Mouse (Mus musculus) megakaryocyte, embryonic 14.5 days (primary cell): ENCODE results near the gene Gigyf1. TPM values are rescaled to one million over a fixed set of nuclear protein-coding genes. Genes with fewer than 3 reads are reported as not detected.

Experiments
- H3K27me3 ChIP-seq: replicated peaks from 2 replicates; pipeline ENCODE3; 2012; ENCODE audit warnings: inconsistent platforms
- H3K36me3 ChIP-seq: replicated peaks from 2 replicates; pipeline ENCODE3; 2012; ENCODE audit warnings: low read length, inconsistent platforms, mixed read lengths
- H3K4me1 ChIP-seq: 2 replicates; pipeline ENCODE4 v1.6.1; 2012; ENCODE audit warnings: inconsistent platforms
- H3K4me3 ChIP-seq: replicated peaks from 2 replicates; pipeline ENCODE3; 2012; ENCODE audit warnings: moderate library complexity, mild to moderate bottlenecking, inconsistent platforms
- H3K9me3 ChIP-seq: 2 replicates; pipeline ENCODE4 v1.6.1; 2012; ENCODE audit warnings: inconsistent platforms
- FLI1 ChIP-seq: IDR thresholded peaks from 2 replicates; pipeline ENCODE4 v1.6.1; 2012; ENCODE audit warnings: low read length, inconsistent platforms, mixed read lengths
- GATA1 ChIP-seq: IDR thresholded peaks from 3 replicates; pipeline ENCODE4 v1.6.1; 2012; ENCODE audit warnings: mixed read lengths, low read length, inconsistent platforms, borderline replicate concordance
- polyA plus RNA-seq: library from polyadenylated mRNA; stranded (reverse); fragments of >175 nt; gene quantifications from 2 replicates; pipeline ENCODE4 v1.2.3, GENCODE M21; 2012; ENCODE audit warnings: low replicate concordance; ENCODE audit not compliant: insufficient read depth

Gigyf1 gene
- 13.2 and 15.3 TPM in 2 replicates for polyA plus RNA-seq

- H3K27me3 ChIP-seq: no peaks in the 10 kb centered on the region
- no peaks in the 10 kb centered on the region for H3K9me3 ChIP-seq
- H3K4me1 ChIP-seq: peaks cover 43% of the 10 kb centered on the region
- TF ChIP-seq GATA1 (no peak), FLI1 (no peak)
- no peak within 1 kb of the TSS for H3K4me3 ChIP-seq
- peaks cover 76% of the 10 kb centered on the region for H3K36me3 ChIP-seq
These were observed at the start of gene Gigyf1 for GRCm38 (mm10) chr5:137518436-137518835. Gene Gigyf1, plus strand, starts transcription at chr5:137518548.

DNA sequence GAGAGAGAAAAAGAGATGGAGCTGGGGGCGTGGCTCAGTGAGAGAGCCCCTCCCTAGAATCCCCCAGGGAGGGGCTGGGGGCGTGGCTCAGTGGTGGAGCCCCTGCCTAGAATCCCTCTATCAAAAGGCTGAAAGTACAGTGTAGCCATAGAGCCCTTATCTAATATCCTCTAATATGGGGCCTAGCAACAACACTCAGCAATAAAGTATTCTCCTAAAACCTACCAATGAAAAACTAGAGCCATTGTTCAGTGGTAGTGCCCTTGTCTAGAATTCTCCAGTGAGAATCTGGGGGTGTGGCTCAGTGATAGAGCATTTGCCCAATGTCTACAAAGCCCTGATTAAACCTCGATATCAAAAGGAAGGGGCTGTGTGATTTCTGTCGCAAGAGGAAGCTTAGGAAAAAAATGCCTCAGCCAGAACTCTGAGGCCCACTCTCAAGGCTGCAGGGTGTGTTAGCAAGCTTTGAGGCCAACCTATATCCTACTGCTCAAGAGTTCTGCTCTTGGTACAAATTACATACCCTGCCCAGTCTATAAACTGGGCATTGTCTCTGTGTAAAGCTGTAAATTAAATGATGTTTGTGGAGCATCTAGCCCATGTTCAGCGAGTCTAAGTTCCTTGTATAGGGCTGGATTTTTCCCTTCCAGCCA, 46.0 kb upstream of the Gigyf1 start:
- Histone ChIP-seq H3K27me3 (peaks cover 59% of the 10 kb centered on the region), H3K9me3 (no peaks in the 10 kb centered on the region), H3K4me3 (no peak overlapping the region), H3K36me3 (no peaks in the 10 kb centered on the region), H3K4me1 (peaks cover 6% of the 10 kb centered on the region; the same call in 1 of the 2 replicates)
- no peak for TF ChIP-seq FLI1
- TF ChIP-seq GATA1: no peak

DNA sequence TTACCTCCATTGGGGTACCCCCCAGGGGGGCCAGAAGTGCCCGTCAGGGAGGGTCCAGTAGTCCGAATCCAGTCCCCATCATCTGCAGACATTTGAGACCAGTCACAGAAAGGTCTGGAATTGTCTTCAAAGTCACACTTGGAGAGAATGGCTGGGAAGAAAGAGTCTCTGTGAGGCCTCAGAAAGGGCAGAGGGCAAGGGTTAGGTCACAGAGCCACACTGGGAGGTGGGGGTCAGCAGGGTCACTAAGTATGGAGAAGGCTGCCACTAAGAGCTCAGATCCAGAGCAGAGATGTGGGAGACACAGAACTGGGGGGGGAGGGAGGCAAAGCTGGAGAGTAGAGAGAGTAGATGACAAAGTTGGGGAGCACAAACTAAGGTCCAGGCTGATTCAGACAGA, 44.0 kb upstream of the Gigyf1 start:
- Histone ChIP-seq H3K9me3 (no peaks in the 10 kb centered on the region), H3K36me3 (no peaks in the 10 kb centered on the region), H3K4me3 (no peak overlapping the region), H3K4me1 (peaks cover 6% of the 10 kb centered on the region; the same call in 1 of the 2 replicates), H3K27me3 (peaks cover 58% of the 10 kb centered on the region)
- no peak for TF ChIP-seq FLI1
- TF ChIP-seq GATA1: no peak

DNA sequence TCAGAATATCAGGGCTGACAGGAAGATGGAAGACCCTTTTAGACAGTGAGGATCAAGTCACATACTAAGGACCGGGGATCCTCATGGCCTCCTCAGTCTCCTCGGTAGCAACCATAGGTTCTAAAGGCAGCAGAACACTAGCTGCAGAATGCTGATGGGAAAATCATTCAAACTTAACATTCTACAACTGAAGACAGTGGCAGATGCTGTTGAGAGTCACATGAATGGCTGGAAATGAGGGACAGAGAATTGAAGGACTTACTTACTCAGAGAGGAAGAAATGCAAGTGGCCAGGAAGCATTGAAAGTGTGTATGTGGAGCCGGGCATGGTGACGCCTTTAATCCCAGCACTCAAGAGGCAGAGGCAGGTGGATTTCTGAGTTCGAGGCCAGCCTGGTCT, 41.4 kb upstream of the Gigyf1 start, which contains the start of gene Zan:
TSS of gene Zan (minus strand) at position 101 of the 400 bp plus-strand sequence.
- no peaks in the 10 kb centered on the region for H3K4me1 ChIP-seq
- H3K36me3 ChIP-seq: no peaks in the 10 kb centered on the region
- no peaks in the 10 kb centered on the region for H3K9me3 ChIP-seq
- peaks cover 49% of the 10 kb centered on the region for H3K27me3 ChIP-seq
- H3K4me3 ChIP-seq: no peak within 1 kb of the TSS
- TF ChIP-seq FLI1 (no peak), GATA1 (no peak)

- Histone ChIP-seq H3K9me3 (no peaks in the 10 kb centered on the region), H3K36me3 (no peaks in the 10 kb centered on the region), H3K4me1 (no peaks in the 10 kb centered on the region), H3K27me3 (peaks cover 56% of the 10 kb centered on the region), H3K4me3 (no peak overlapping the region)
- no peak for TF ChIP-seq FLI1
- TF ChIP-seq GATA1: no peak
These were observed 37.2 kb upstream of the Gigyf1 start for GRCm38 (mm10) chr5:137481138-137481537.

DNA sequence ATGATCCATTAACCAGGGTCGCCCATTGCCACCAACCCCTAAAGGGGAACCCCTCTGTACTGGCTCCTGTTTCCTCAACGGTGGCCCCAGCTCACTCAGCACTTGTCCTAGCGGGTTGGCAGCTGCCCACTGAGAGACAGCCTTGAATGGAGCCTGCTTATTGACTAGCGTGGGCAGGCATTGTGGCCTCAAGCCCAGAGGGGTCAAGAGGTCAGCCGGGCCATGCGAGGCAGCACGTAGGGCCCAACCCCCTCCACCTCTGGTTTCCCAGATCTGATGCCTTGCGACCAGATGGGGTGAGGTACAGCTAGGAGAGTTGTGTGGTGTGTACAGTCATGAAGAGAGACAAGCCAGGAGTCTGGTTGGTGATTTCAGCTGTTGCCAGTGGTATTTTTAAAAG, 36.5 kb upstream of the Gigyf1 start:
- H3K27me3 ChIP-seq: peaks cover 60% of the 10 kb centered on the region

DNA sequence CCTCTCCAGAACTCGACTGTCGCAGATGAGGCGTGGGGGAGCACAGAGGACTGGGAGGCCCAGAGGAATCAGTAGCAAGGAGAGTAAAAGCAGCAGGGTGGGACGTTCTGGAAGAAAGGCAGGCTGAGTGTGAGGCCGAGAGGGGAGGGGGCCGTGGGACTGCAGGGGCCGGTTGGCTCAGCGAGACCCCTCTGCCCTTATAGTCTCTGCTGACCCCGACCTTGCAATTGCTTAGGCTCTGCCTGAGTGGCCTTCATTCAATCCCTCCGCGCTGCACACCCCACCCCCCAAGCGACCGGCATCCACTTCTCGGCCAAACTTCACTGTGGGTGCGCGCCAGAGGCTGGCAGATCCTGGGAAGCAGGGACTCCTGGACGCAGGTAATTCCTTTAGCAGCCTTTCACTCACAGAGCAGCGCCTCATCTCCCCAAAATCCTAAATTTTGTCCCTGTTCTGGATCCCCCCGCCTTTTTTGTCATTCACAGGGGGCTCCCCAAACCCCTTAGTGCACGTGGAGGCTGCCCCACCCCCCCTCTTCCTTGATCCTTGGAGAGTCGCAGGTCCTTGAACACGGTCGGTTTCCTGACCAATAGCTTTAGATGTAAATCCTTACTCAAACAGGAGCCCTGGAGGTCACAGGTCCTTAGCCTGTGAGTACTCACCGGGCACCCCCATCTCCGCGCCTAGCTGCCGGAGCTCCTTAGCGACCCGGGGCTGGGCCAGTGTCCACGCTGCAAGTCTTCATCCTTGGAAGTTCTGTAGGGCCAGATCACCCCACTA, 33.1 kb upstream of the Gigyf1 start:
- H3K4me3 ChIP-seq: no peak overlapping the region
- no peak for TF ChIP-seq FLI1
- no peak for TF ChIP-seq GATA1
- no peaks in the 10 kb centered on the region for H3K36me3 ChIP-seq
- no peaks in the 10 kb centered on the region for H3K4me1 ChIP-seq
- peaks cover 66% of the 10 kb centered on the region for H3K27me3 ChIP-seq
- peaks cover 7% of the 10 kb centered on the region for H3K9me3 ChIP-seq

More for the DNA sequence above, 36.5 kb upstream of the Gigyf1 start:
- 0 out of 2 replicates have a peak, but pooled peaks cover under 1% of the 10 kb centered on the region for H3K9me3 ChIP-seq
- H3K36me3 ChIP-seq: no peaks in the 10 kb centered on the region
- no peaks in the 10 kb centered on the region for H3K4me1 ChIP-seq
- TF ChIP-seq GATA1 (no peak), FLI1 (no peak)
- no peak overlapping the region for H3K4me3 ChIP-seq

GRCm38 (mm10) chr5:137485851-137486155, 32.5 kb upstream of the Gigyf1 start:
- no peak overlapping the region for H3K4me3 ChIP-seq
- H3K9me3 ChIP-seq: peaks cover 7% of the 10 kb centered on the region
- no peak for TF ChIP-seq FLI1
- TF ChIP-seq GATA1: no peak
- no peaks in the 10 kb centered on the region for H3K4me1 ChIP-seq
- no peaks in the 10 kb centered on the region for H3K36me3 ChIP-seq
- peaks cover 64% of the 10 kb centered on the region for H3K27me3 ChIP-seq

- no peaks in the 10 kb centered on the region for H3K36me3 ChIP-seq
- no peaks in the 10 kb centered on the region for H3K4me1 ChIP-seq
- peaks cover 62% of the 10 kb centered on the region for H3K27me3 ChIP-seq
- H3K4me3 ChIP-seq: no peak overlapping the region
- no peak for TF ChIP-seq GATA1
- TF ChIP-seq FLI1: no peak
- H3K9me3 ChIP-seq: peaks cover 7% of the 10 kb centered on the region
These were observed 30.7 kb upstream of the Gigyf1 start for GRCm38 (mm10) chr5:137487616-137488015.

- TF ChIP-seq GATA1: no peak
- no peak for TF ChIP-seq FLI1
- H3K9me3 ChIP-seq: peaks cover 7% of the 10 kb centered on the region
- no peak overlapping the region for H3K4me3 ChIP-seq
- H3K36me3 ChIP-seq: no peaks in the 10 kb centered on the region
- peaks cover 36% of the 10 kb centered on the region for H3K27me3 ChIP-seq
- H3K4me1 ChIP-seq: no peaks in the 10 kb centered on the region
These were observed 26.8 kb upstream of the Gigyf1 start for GRCm38 (mm10) chr5:137491559-137491958.
